Mouse (Mus musculus): ENCODE data around the gene Nedd1.

DNA sequence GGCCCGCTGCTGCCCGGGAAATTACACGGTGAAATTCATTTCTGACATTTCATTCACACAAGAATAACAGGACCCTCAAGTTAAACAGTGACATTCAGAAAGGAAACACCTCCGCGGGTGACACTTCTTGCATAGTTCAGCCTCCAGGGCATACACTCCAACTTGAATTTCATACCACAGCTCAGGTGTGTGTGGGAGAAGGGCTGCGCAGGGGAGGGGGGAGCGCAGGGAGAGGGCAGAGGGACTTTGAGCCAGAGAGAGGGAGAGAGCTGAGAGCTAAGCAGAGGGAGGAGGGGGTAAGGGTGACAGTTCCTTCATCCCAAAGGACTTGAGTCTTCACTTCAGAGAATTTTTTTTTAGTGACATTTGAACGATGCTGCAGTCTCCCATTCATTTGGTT is 78.2 kb downstream of the Nedd1 start:
- no peak for TF ChIP-seq CTCF (IDR thresholded peaks at IDR 0.05; ENCODE audit: control insufficient read depth, insufficient read depth, insufficient read length)
- no peak for TF ChIP-seq USF1 (IDR thresholded peaks at IDR 0.05; ENCODE audit: low read depth)
- TF ChIP-seq MAX (IDR thresholded peaks at IDR 0.05) = no peak
